Mouse (Mus musculus): ENCODE results near the gene Myo18a.
"Not testable (repeated sequence)": the region's sequence is repeated elsewhere in the genome, so short reads cannot be mapped to it uniquely, and the experiment has no call there.

Gene Myo18a

DNA sequence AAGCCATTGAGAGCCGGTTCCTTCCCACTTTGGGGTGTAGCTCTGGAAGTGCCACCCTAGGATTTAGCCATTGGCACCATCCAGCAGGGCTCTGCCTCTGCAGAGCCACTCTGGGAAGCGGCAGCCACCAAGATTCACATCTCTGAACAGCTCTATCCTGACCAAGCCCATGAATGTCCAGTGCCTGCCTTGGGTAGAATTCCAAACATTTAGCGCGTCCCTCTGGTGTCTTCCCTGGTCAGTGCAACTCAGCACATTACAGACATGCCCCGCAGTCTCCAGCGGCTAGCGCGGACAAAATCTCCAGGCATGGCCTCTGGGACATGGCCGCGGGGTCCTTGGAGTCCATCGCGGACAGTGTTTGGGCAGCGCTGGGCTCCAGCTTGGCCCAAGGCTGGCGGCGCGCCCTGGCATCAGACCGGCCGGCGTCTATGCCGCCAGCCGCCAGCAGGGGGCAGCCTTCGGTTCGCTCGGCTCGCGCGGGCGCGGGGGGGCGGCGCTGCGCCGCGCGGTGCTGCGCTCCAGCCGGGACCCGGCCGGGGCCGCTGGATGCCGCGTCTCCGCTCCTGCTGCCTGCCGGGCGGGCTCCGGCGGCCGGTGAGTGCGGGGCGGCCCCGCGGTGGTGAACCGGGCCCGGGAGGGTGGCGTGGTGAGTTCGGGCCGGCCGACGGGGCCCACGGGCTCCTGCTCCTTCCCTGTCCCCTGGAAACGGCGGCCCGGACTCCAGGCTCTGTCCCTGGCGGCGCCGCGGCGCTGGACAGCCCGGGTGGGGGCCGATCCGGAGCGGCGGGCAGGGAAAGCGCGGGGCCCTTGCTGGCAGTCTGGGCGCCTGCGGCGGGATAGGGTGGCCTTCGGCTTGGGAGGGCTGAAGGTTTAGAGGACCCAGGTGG lies at the start of gene Myo18a:
TSS of gene Myo18a (plus strand) at position 464 of the 890 bp plus-strand sequence.
- DNase-seq: peak; percentile 95 to 98

DNA sequence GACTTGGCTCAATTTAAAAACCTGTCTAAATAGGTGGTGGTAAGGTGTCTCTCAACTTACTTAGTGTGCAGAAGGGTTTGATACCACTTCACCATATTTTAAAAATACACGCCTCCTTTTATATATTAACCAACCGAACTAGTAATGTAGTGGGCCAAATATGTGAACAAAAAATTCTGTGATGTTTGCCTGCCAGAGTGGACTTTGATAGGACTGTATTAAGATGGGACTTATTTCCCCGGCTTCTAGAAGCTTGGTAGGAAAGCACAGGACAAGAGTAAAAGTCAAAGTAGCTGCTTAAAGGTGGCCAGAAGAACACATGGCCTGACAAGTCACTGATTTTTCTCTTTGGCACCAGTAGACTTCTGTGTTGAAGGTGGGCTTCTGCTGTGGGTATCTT lies 49.3 kb upstream of the Myo18a start:
- DNase-seq: no peak

DNA sequence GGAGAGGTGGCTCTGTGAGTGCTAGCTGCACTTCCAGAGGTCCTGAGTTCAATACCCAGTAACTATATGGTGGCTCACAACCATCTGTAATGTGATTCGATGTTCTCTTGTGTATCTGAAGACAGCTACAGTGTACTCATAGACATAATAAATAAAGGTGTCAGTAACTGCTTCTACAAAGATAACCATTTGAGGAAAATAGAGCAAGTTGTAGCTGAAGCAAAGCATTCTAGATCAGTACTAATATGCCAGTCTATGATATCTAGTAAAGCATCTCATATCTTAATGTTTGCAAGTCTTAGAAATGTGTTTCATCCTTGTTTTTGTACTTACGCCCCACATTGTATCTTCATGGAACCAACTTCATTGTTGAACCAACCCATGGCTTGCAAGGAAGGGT lies 44.0 kb upstream of the Myo18a start:
- no peak for DNase-seq

DNA sequence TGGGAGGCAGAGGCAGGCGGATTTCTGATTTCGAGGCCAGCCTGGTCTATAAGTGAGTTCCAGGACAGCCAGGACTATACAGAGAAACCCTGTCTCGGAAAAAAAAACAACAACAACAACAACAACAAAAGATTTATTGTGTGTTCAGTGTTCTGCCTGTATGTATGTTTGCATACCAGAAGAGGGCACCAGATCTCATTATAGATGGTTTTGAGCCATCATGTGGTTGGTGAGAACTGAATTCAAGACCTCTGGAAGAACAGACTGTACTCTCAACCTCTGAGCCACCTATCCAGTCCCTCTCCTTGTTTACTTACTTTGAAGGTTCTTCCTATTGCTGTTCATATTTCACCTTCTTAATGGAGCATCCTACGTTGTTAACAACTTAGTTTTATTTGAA lies 41.7 kb upstream of the Myo18a start:
- no peak for DNase-seq

DNA sequence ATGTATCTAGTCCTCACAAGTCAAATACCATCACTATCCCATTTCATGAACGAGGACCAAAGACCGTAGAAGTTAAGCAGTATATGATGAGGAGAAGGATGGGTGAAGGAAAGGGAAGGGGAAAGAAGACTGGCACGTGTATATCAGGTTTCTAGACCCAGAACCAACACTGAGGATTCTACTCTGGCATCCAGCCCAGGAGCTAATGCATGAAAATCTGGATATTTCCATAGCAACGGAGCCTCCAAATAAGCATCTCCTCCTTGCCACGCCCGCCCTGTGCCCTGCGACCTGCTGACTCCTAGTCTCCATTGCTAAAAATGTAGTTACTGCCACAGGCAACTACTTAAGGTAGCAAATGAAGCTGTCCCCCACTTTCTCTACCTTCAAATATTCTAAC lies 38.3 kb upstream of the Myo18a start:
- DNase-seq: peak in 1 of 2 experiments; percentile 17

DNA sequence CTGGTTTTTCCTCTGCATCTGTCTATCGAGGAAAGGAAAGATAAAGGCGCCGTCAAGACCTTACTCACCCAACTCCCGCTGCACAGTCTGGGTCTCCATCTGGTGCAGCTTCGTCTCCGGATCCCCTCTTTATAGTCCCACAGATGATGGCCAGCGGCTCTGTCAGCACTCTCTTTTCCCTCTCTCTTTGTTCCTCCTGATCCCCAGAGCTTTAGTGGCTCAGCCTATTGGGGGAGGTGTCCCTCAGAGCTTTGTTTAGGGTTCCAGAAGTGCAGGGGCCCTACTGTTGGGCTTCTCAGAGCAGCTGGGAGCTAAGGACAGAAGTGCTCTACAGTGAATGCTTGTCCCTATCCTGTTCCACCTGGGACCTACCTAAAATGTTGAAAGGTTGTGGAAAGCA lies 37.9 kb upstream of the Myo18a start, which contains the start of gene Cryba1:
TSS of gene Cryba1 (minus strand) at position 101 of the 400 bp plus-strand sequence.
- no peak for DNase-seq

DNA sequence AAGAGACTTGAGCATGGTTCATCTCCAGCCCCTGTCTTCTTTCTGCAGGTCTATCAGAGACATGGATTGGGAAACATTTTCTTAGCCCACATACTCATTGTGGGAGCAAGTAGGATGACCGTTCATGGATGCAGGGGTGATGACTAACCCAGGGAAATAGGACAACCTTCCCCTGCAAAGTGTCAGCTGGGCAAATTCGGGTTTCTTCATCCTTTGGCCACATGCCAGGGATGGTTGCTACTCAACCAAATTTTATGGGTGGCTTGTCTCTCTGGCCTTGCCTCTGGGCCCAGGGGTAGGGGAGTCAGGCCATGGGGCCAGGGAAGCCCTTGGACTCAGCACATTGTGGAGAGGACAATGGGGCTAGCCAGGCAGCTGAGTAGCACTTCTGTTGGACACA lies 34.5 kb upstream of the Myo18a start:
- DNase-seq: peak in 1 of 2 experiments; percentile 35

DNA sequence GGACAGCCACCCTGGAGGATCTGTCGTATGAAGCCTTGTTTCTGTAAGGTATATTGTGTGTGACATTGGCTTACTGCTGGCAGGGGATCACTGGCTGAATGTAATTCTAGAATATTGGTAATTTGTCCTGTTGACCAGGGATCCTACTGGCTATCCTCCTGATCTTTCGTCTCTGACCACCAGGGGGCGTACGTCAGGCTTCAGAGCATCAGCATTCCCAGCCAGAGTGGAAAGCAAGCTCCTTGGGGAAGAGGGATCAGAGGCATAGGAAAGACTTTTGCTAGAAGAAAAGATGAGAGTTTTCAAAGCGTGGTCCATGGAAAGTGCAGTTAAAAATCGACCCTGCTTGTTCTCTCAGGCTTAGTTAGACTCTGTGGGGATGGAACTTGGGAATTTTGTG lies 25.8 kb upstream of the Myo18a start:
- DNase-seq: peak; percentile 87 to 94

DNA sequence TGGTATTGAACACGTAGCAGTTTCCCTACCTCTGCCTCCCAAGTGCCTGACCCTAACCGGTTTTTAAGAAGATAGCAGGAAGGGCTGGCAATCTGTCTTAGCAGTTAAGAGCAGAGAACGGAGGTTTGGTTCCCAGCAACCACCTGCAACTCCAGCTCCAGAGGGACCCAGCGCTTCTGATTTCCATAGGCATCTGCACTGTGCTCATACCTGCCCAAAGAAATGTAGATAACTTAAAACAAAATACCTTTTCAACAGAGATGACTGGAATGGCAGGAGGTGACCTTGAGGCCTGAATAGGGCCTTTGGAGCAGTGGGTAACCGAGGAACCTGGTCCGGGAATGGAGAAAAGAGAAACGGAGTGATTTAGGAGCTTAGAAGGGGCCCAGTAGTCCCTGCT lies 24.5 kb upstream of the Myo18a start:
- no peak for DNase-seq

DNA sequence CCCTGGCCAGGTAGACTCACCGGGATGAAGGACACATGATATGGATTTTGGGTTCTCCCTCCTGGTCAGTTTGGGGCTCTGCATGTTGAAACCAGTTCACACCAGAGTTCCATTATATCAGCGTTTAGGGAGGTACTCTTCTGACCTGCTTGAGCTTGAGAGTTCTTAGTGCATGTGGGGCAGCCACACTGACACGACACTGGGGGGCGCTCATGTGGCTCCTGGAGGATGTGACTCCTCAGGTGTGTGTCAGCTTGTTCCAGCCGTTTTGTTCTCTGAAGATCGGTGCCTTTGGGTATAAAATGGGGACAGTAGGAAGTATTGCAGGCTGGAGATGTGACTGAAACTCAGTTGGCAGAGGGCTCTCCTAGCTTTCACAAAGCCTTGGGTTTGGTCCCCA lies 19.1 kb upstream of the Myo18a start:
- peak; percentile 35 to 74 for DNase-seq

DNA sequence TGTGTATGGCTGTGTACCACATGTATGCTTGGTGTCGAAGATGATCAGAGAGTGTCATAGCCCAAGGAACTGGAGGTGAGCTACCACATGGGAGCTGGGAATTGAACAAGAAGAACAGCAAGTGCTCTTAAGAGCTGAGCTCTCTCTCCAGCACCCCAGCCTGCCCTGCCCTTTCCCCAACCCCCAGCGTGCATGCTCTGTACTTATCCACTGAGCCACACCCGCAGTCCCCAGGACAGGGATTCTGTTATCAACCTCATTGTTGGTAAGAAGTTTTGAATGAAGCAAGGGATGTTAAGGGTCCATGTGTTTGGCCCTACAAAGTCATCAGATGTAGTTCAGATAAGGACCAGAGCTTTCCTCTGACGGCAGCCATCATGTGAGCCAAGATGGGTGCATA lies 16.4 kb upstream of the Myo18a start:
- no peak for DNase-seq

DNA sequence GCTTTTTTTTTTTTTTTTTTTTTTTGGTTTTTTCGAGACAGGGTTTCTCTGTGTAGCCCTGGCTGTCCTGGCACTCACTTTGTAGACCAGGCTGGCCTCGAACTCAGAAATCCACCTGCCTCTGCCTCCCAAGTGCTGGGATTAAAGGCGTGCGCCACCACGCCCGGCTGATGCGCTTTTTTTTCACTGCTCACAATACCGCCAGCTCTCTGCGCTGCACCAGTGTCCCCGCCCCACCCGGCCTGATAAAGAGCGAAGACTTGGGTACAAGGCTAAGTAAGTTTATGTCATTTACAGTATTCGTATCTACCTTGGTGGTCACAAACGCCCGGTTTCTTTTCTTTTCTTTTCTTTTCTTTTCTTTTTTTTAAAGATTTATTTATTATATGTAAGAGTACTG lies 15.9 kb upstream of the Myo18a start:
- not testable (repeated sequence) for DNase-seq

DNA sequence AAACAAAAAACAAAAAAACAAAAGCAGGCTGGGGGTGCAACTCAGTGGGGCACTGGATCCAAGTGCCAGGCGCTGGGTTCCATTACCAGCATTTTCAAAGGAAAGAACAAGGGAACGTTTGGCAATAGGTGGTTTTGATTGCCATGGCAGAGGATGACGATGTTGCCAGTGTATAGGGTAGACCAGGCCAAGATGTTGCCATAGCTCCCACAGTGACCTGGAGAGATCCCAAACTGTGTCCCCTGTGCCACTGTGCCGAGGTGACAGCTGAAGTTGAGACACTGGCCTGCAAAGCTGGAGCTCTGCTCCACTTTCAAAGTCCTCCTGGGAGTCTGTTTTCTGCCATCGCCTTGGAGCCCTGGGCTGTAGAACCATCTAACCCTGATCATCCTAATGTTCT lies 14.1 kb upstream of the Myo18a start:
- no peak for DNase-seq

DNA sequence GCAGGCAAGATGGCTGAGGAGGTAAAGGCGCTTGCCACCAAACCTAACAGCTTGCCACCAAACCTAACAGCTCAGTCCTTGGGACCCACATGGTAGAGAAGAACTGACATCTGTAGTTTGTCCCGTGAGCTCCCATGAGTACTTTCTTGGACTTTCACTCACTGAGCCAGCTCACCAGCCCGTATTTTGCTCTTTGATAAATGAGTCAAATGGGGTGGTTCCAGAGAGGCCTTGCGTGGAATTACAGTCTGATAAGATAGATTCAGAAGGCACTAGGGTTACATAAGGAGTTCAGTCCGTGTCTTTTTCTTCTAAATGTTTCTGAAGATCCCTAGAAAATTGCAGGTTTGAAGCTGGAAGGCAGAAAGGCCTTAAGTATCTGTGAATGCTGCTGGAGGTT lies 10.5 kb upstream of the Myo18a start:
- no peak for DNase-seq

DNA sequence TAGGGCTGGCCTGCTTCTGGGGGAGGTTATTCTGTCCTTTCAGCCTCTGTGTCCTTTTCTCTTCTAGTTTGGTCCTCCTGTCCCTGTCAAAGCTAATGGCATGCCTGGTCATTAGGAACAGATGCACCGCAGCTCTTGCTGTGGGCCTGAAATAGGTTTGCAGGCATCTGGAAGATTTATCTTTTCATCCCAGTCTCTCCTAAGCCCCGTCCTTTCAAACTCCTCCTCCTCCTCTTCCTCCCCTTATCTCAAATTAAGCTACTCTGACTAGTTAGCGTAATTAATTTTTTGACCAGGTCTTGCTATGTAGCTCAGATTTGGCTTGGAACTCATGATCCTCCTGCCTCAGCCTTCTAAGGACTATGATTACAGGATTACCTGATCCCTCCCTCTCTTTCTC lies 9.6 kb upstream of the Myo18a start:
- no peak for DNase-seq

DNA sequence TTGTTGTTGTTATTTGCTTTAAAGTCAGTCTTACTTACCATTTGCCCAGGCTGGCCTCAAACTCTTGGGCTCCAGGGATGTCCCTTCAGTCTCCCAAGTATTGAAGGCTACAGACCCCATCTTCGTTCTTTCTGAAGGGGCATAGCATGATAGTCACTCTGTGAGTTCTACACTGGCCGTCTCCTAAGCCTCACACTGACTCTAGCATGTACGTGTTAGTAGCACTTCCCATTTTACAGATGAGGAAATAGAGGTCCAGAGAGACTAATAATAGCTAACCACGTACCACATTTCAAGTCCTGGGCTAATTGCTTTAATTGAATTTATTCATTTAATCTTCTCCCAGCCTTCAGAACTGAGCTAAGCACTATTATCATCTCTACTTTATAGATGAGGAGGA lies 3.0 kb upstream of the Myo18a start:
- no peak for DNase-seq

DNA sequence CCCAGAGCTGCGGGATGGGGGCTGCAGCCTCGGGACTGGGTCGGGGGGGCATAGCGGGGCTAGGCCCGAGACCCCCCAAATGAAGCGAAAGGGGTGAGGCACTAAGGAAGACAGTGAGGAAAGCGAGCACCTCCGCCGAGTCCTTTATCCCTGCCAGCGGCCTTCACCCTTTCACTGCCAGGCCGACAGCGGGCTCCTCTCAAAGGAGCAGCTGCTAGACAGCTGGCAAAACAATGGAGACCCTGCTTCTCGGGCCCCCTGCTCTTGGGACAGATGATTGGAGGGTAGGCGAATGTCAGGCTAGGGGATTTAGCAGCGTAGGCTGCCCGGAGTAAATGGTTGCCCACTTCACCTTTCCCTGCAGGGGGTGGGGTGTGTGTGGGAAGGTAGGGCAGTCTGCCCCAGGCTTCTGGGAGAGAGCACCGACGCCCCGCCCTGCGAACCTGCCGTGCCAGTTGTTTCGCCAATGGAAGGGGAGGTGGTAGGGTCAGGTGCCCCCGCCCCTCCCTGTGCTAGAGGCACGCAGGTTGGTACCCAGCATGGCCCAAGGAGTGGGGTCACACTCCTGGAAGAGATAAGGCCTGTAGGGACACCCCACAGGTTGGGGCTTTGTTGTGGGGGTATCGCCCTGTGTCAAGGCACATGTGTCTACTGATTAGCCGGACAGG lies 761 bp downstream of the Myo18a start:
- DNase-seq: peak; percentile 62 to 65

DNA sequence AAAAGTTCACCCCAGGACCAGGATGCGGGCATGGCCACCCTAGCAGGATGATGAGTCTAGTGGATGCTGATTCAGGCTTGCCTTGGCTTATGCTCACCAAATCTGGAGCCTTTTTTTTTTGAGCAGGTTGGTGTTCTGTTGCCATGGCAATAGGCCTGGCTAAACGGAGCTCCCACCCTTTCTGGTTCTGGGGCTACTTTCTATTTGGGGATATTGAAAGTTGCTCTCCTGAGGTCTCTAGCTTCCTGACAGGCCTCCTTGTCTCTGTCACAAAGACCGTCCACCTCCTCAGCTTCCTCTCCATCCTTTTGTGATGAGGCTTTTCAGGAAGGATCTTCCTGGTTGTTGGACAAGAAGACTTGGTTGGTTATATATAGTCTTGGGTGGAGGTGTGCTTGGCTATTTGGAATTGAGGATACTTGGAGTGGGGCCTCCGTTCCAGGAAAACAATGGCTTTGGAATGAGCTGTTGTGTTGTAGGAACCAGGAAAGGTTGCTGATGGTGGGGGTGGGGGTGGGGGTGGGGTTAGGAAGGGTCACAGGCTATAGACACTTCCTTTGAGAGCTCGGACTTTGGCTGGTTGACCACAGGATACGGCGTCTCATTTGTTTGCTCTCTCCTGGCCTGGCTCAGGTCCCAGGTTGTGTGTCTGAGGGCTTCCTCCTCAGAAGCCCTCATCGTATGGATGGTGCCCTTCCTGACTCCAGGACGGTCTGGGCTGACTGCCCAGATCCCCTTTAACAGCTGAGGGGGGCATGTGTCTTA lies 1.8 kb downstream of the Myo18a start:
- DNase-seq: peak; percentile 30 to 32

DNA sequence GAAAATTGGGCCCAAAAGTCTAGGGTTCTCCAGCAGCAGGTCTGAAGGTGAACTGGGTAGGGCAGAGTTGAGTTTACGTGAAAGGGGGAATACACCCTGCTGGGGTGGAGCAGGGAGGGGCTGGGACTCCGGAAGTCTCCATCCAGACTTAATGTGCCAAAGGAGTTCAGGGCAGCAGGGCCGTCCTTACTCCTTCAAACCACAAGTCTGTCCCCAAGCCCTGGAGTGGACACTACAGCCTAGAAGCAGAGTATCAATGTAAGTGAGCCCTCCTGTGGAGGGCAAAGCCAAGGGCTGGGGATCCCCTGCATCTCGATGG lies 2.4 kb downstream of the Myo18a start:
- DNase-seq: no peak

DNA sequence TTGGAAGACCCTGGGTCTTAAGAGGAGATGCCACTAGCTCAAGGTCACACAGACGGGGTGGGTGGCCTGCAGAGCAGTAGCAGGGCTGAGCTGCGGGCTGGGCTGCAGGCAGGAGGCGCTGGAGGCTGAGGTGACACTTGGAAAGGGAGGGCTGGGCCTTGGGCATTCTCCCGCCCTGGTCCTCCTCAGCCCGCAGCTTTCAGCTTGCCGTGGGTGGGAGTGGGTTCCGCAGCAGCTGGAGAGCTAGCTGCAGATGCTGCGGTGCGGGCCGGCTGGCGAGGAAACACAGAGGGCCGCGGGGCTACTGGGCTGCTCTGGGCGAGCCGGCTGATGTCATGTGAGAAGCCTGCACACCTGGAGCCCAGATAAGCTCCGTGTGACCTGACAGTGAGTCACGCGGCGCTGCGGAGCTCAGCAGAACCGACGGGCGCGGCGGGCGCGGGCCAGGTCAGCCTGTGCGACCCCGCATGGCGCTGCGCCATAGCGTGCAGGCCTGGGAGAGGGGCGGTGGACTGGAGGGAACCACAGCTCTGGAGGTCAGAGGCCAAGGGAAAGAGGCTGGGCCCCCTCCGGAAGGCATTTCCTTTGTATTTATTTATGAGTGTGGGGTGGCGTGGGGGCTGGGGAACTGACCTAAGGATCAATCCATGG lies 3.4 kb downstream of the Myo18a start:
- DNase-seq: peak; percentile 41 to 65

DNA sequence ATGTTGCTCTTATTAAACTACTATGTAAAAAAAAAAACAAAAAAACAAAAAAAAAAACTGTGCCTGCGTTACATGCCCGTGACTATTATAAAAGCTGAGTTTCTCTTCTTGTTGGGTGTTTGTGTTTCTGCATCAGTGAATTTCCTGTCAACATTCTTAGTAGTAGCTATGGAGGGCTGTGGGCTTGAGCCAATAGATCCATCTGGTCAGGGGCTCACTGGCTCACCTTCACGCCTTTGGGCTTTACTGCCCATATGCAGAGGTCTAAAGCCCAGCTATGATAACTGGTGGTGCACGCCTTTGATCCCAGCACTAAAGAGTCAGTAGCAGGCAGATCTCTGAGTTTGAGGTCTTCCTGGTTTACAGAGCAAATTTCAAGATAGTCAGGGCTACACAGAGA lies 6.5 kb downstream of the Myo18a start:
- no peak for DNase-seq

DNA sequence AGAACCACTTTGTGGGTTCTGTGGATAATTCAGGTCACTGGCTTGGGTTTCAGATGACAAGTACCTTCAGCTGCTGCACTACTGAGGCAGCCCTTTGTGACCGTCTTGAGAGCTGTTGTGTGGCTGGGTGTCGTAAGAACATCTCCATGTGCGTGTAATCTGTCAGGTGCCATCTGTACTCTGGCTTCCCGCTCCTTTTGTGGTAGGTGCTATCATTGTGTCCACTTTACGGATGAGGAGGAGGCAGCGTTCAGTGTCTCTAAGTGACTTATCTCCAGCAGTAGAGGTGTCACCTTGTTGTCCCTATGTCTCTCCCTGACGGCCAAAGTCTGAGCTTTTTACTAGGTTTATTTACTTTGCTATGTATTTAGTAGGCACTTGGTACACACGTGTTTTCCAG lies 7.3 kb downstream of the Myo18a start:
- no peak for DNase-seq
